In the genomic region with DNA sequence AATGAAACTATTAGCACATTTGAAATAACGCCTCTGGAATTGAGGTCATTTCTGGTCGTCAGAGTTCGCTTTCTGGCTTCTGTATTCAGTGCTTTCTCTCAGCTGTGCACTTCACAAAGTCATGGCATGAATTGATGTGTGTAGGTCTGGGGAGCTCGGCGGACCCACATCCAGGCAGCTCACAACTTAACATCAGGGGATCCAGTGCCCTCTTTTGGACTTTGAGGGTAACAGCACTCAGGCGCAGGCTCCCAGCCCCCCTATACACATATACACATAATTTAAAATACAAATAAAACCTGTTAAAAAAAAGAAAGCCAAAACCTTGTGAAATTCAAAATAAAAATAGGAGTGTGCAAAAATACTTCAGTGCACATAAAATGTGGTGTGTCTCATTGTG, we compare ENCODE assay signal across 10 mouse cellular contexts.
DNase-seq lines count a peak whose midpoint lies in the region; ATAC-seq and TF ChIP-seq lines count a peak whose summit lies in the region.
"Had no signal": no experiment of that assay in that cellular context is flagged by ENCODE, and none has a peak within 500 bp of the region (broad histone marks: within the 10 kb centered on the region; RNA-seq: fewer than 3 reads in every experiment).

No protein-coding gene starts in this region.

- TF ChIP-seq POLR2A in brain, embryonic 14.5 days (IDR thresholded peaks at IDR 0.05; ENCODE audit: borderline replicate concordance, extremely low read depth, insufficient read depth, insufficient read length, poor library complexity, severe bottlenecking) = no peak

- 60% methylated on average over 6 of the region's 6 CpGs for WGBS in hindbrain, postnatal 0 days
- 81% methylated on average over 6 of the region's 6 CpGs for WGBS in hindbrain, embryonic 10.5 days
- 65% methylated on average over 6 of the region's 6 CpGs for WGBS in neural tube, embryonic 14.5 days

- peak; percentile 55; the same call in 1 of the 2 replicates for ATAC-seq in hindbrain, postnatal 0 days
- peak; percentile 65; the same call in 1 of the 2 replicates for ATAC-seq in neural tube, embryonic 14.5 days (ENCODE audit: low read depth)
- no peak for ATAC-seq in cerebellum, adult (ENCODE audit: insufficient number of reproducible peaks, low FRiP score, low TSS enrichment)

- peak; percentile 52 for TF ChIP-seq CTCF in hindbrain, postnatal 0 days (IDR thresholded peaks at IDR 0.05; ENCODE audit: low read depth)
- peak; percentile 56; the same call in 1 of the 2 replicates for TF ChIP-seq CTCF in brain, embryonic 14.5 days (IDR thresholded peaks at IDR 0.05; ENCODE audit: borderline replicate concordance, extremely low read depth, insufficient read depth, insufficient read length)

- no peaks in the 10 kb centered on the region for H3K9me3 ChIP-seq in hindbrain, postnatal 0 days (ENCODE audit: low read length)
- H3K9me3 ChIP-seq in hindbrain, embryonic 10.5 days = no peaks in the 10 kb centered on the region
- no peaks in the 10 kb centered on the region for H3K9me3 ChIP-seq in neural tube, embryonic 14.5 days (ENCODE audit: control insufficient read depth, low read length)
- H3K9me3 ChIP-seq: heart, embryonic 15.5 days; lung, embryonic 15.5 days had no signal

- H3K27ac ChIP-seq in hindbrain, postnatal 0 days = no peak overlapping the region
- H3K27ac ChIP-seq in hindbrain, embryonic 10.5 days = no peak overlapping the region
- no peak overlapping the region for H3K27ac ChIP-seq in neural tube, embryonic 14.5 days (ENCODE audit: low read depth, low read length)
- H3K27ac ChIP-seq: heart, embryonic 15.5 days; lung, embryonic 15.5 days had no signal

- H3K9ac ChIP-seq in hindbrain, postnatal 0 days (replicated peaks; ENCODE audit: low read length) = no peak overlapping the region
- H3K9ac ChIP-seq in neural tube, embryonic 14.5 days (replicated peaks; ENCODE audit: low read depth, low read length) = no peak overlapping the region
- H3K9ac ChIP-seq: heart, embryonic 15.5 days; lung, embryonic 15.5 days had no signal

- H3K4me2 ChIP-seq in hindbrain, postnatal 0 days (ENCODE audit: low read depth, low read length) = no peak overlapping the region
- no peak overlapping the region for H3K4me2 ChIP-seq in neural tube, embryonic 14.5 days (ENCODE audit: low read depth, low read length)
- H3K4me2 ChIP-seq: heart, embryonic 15.5 days; lung, embryonic 15.5 days had no signal

- peak; percentile 72 for DNase-seq in hindbrain, postnatal 0 days (ENCODE audit: low spot score)
- no peak for DNase-seq in hindbrain, embryonic 10.5 days (ENCODE audit: low spot score)
- DNase-seq in neural tube, embryonic 10.5 days (ENCODE audit: extremely low spot score, low spot score) = no peak
- peak; percentile 63 for DNase-seq in brain, embryonic 14.5 days (ENCODE audit: low read depth)
- DNase-seq in thymus, postnatal 0 days (ENCODE audit: low spot score) = peak; percentile 36
- no peak for DNase-seq in adrenal gland, postnatal 25 days

- H3K4me3 ChIP-seq in hindbrain, postnatal 0 days (ENCODE audit: low read length) = no peak overlapping the region
- H3K4me3 ChIP-seq in hindbrain, embryonic 10.5 days = no peak overlapping the region
- H3K4me3 ChIP-seq in neural tube, embryonic 14.5 days (ENCODE audit: low read depth, low read length) = no peak overlapping the region
- H3K4me3 ChIP-seq: heart, embryonic 15.5 days; lung, embryonic 15.5 days had no signal

- H3K27me3 ChIP-seq in hindbrain, postnatal 0 days (ENCODE audit: insufficient read depth, low read length) = no peaks in the 10 kb centered on the region
- H3K27me3 ChIP-seq in hindbrain, embryonic 10.5 days (ENCODE audit: insufficient read depth, poor library complexity, severe bottlenecking) = no peaks in the 10 kb centered on the region
- no peaks in the 10 kb centered on the region for H3K27me3 ChIP-seq in neural tube, embryonic 14.5 days (ENCODE audit: control insufficient read depth, insufficient read depth, low read length)
- H3K27me3 ChIP-seq: heart, embryonic 15.5 days; lung, embryonic 15.5 days had no signal

- no peaks in the 10 kb centered on the region for H3K36me3 ChIP-seq in hindbrain, postnatal 0 days (ENCODE audit: insufficient read depth, low read length)
- H3K36me3 ChIP-seq in hindbrain, embryonic 10.5 days = no peaks in the 10 kb centered on the region
- H3K36me3 ChIP-seq in neural tube, embryonic 14.5 days (ENCODE audit: control insufficient read depth, insufficient read depth, low read length) = no peaks in the 10 kb centered on the region
- H3K36me3 ChIP-seq: heart, embryonic 15.5 days; lung, embryonic 15.5 days had no signal

- H3K4me1 ChIP-seq in hindbrain, postnatal 0 days (ENCODE audit: insufficient read depth, low read length) = no peaks in the 10 kb centered on the region
- peaks cover 7% of the 10 kb centered on the region for H3K4me1 ChIP-seq in hindbrain, embryonic 10.5 days (replicated peaks)
- H3K4me1 ChIP-seq in neural tube, embryonic 14.5 days (ENCODE audit: control insufficient read depth, insufficient read depth, low read length) = no peaks in the 10 kb centered on the region

Comparison
In these comparisons a context has a peak if more than half of its experiments do, and no peak if none do; other contexts are left out.
1. DNase-seq: peak in hindbrain, postnatal 0 days (single experiment), brain, embryonic 14.5 days (single experiment) and thymus, postnatal 0 days (single experiment); none in hindbrain, embryonic 10.5 days (single experiment), neural tube, embryonic 10.5 days (single experiment) and adrenal gland, postnatal 25 days (single experiment).